Mouse (Mus musculus) MEL (cell line): ENCODE results near the gene Tomm20.

Source experiments
- CHD2 ChIP-seq: IDR thresholded peaks from 2 replicates; pipeline ENCODE4 v1.6.1; 2011; ENCODE audit warnings: low read length, improper control_type of control experiment
- CTCF ChIP-seq, 3 experiments: IDR thresholded peaks in 2 of 3; conservative IDR thresholded peaks in 1 of 3; 2 replicates each; pipeline ENCODE4 v1.5.1; 2011 to 2012; ENCODE audit warnings: low read length in 3 of 3, low read depth in 2 of 3, mild to moderate bottlenecking in 2 of 3, improper control_type of control experiment in 1 of 3, inconsistent platforms in 1 of 3, mixed read lengths in 1 of 3, moderate library complexity in 1 of 3; ENCODE audit not compliant: control insufficient read depth in 1 of 3, insufficient read depth in 1 of 3, poor library complexity in 1 of 3, severe bottlenecking in 1 of 3
- GATA1 ChIP-seq: IDR thresholded peaks from 2 replicates; pipeline ENCODE4 v1.6.1; 2011; ENCODE audit warnings: low read depth, low read length, improper control_type of control experiment
- KAT2A ChIP-seq: conservative IDR thresholded peaks from 2 replicates; pipeline ENCODE4 v1.6.1; 2012; ENCODE audit warnings: low read depth, low read length, improper control_type of control experiment, inconsistent platforms
- MAFK ChIP-seq: IDR thresholded peaks from 2 replicates; pipeline ENCODE4 v1.6.1; 2011; ENCODE audit warnings: low read depth, mild to moderate bottlenecking, low read length, improper control_type of control experiment, borderline replicate concordance
- MAX ChIP-seq: IDR thresholded peaks from 2 replicates; pipeline ENCODE4 v1.6.1; 2011; ENCODE audit warnings: low read length, improper control_type of control experiment
- MEF2A ChIP-seq: IDR thresholded peaks from 2 replicates; pipeline ENCODE4 v1.6.1; 2014; ENCODE audit warnings: low read depth, mild to moderate bottlenecking, inconsistent platforms, low read length, improper control_type of control experiment; ENCODE audit not compliant: poor library complexity, insufficient replicate concordance, severe bottlenecking; ENCODE audit errors: extremely low read depth
- NRF1 ChIP-seq: IDR thresholded peaks from 2 replicates; pipeline ENCODE4 v1.6.1; 2014; ENCODE audit warnings: low read depth, mild to moderate bottlenecking, inconsistent platforms, low read length, improper control_type of control experiment, moderate library complexity; ENCODE audit not compliant: poor library complexity, insufficient read depth, severe bottlenecking
- POLR2A ChIP-seq, 2 experiments: IDR thresholded peaks; 2 replicates each; pipeline ENCODE4 v1.6.1; 2011 to 2012; ENCODE audit warnings: low read length in 2 of 2, mild to moderate bottlenecking in 2 of 2, control low read depth in 1 of 2, improper control_type of control experiment in 1 of 2, low read depth in 1 of 2, moderate library complexity in 1 of 2; ENCODE audit not compliant: control insufficient read depth in 1 of 2, insufficient read depth in 1 of 2, poor library complexity in 1 of 2
- RCOR1 ChIP-seq: IDR thresholded peaks from 2 replicates; pipeline ENCODE4 v1.6.1; 2012; ENCODE audit warnings: low read depth, mild to moderate bottlenecking, inconsistent platforms, low read length, improper control_type of control experiment
- SIN3A ChIP-seq: IDR thresholded peaks from 2 replicates; pipeline ENCODE4 v1.6.1; 2012; ENCODE audit warnings: low read length, improper control_type of control experiment, inconsistent platforms
- TCF12 ChIP-seq: IDR thresholded peaks from 2 replicates; pipeline ENCODE4 v1.6.1; 2014; ENCODE audit warnings: low read depth, mild to moderate bottlenecking, inconsistent platforms, low read length, improper control_type of control experiment, moderate library complexity
- ZMIZ1 ChIP-seq: IDR thresholded peaks from 2 replicates; pipeline ENCODE4 v1.6.1; 2012; ENCODE audit warnings: low read depth, mild to moderate bottlenecking, inconsistent platforms, low read length, improper control_type of control experiment, moderate library complexity
- ZNF384 ChIP-seq: IDR thresholded peaks from 2 replicates; pipeline ENCODE4 v1.6.1; 2012; ENCODE audit warnings: low read depth, mild to moderate bottlenecking, inconsistent platforms, low read length, improper control_type of control experiment

DNA sequence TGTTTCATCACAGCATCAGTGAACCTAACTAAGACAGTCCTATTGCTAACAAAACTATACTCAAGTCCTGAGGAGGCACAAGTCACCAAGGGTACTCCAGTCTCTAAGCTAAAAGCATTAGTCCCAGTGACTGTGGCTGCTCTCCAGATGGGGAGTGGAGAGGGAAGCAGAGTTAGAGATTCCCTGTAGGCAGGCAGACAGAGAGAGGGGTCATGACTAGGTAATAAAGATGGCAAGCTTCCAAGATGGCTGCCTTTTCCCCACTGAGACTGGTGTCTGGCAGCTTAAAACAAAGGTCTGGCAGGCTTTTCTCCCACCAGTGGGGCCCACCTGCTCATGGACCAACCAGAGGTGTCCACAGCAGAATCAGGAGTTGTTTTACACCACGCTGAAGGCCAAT is 48.9 kb upstream of the Tomm20 start:
- TF ChIP-seq CTCF (IDR thresholded peaks at IDR 0.05 in 2 of 3, conservative IDR thresholded peaks at IDR 0.05 in 1 of 3; ENCODE audit: control insufficient read depth in 1 of 3, insufficient read depth in 1 of 3, low read depth in 2 of 3, low read length in 3 of 3, poor library complexity in 1 of 3, severe bottlenecking in 1 of 3) (no peak), KAT2A (no peak), CHD2 (no peak), POLR2A (IDR thresholded peaks at IDR 0.05; ENCODE audit: control insufficient read depth in 1 of 2, insufficient read depth in 1 of 2, low read depth in 1 of 2, low read length in 2 of 2, poor library complexity in 1 of 2) (no peak), GATA1 (no peak), MAFK (no peak), ZNF384 (no peak), TCF12 (no peak), MEF2A (no peak), RCOR1 (no peak), NRF1 (no peak), MAX (no peak), SIN3A (no peak), ZMIZ1 (no peak)
